22 mouse cellular contexts compared by ENCODE assay signal in genomic region chr3:128829371-128830160, GRCm38 (mm10).
DNase-seq lines count a peak whose midpoint lies in the region; ATAC-seq and TF ChIP-seq lines count a peak whose summit lies in the region.
"Had no signal": no experiment of that assay in that cellular context is flagged by ENCODE, and none has a peak within 500 bp of the region (broad histone marks: within the 10 kb centered on the region; RNA-seq: fewer than 3 reads in every experiment).

No protein-coding gene starts in this region.

- no peaks in the 10 kb centered on the region for H3K36me3 ChIP-seq in hindbrain, embryonic 11.5 days (ENCODE audit: control insufficient read depth, insufficient read depth, low read length)
- no peaks in the 10 kb centered on the region for H3K36me3 ChIP-seq in hindbrain, embryonic 13.5 days
- H3K36me3 ChIP-seq in C2C12 (ENCODE audit: control insufficient read depth, insufficient read depth), result no peaks in the 10 kb centered on the region
- no peaks in the 10 kb centered on the region for H3K36me3 ChIP-seq in neural tube, embryonic 13.5 days
- H3K36me3 ChIP-seq in midbrain, embryonic 10.5 days, result no peaks in the 10 kb centered on the region
- H3K36me3 ChIP-seq: forebrain, embryonic 12.5 days; heart, embryonic 15.5 days; liver, embryonic 13.5 days; midbrain, embryonic 15.5 days had no signal

- peak; percentile 46 for ATAC-seq in hindbrain, embryonic 11.5 days (ENCODE audit: low FRiP score)
- no peak for ATAC-seq in hindbrain, embryonic 13.5 days (ENCODE audit: low FRiP score)
- ATAC-seq in neural tube, embryonic 13.5 days (ENCODE audit: low read depth), result peak; percentile 59
- ATAC-seq: activated CD4-positive, CD25-positive, alpha-beta regulatory T cell, adult 4 months; hindbrain, postnatal 0 days; intestine, embryonic 16.5 days; midbrain, embryonic 15.5 days had no signal

- 36% methylated on average over 12 of the region's 12 CpGs for WGBS in hindbrain, embryonic 11.5 days
- WGBS in hindbrain, embryonic 13.5 days, result 32% methylated on average over 12 of the region's 12 CpGs
- 38% methylated on average over 12 of the region's 12 CpGs for WGBS in neural tube, embryonic 13.5 days
- WGBS in midbrain, embryonic 10.5 days, result 63% methylated on average over 12 of the region's 12 CpGs

- no peaks in the 10 kb centered on the region for H3K79me3 ChIP-seq in C2C12 (ENCODE audit: low read depth)

- no peak for TF ChIP-seq CTCF in C2C12 (IDR thresholded peaks at IDR 0.05; ENCODE audit: control insufficient read depth, insufficient read depth, insufficient read length)
- no peak for TF ChIP-seq CTCF in brain, embryonic 14.5 days (IDR thresholded peaks at IDR 0.05; ENCODE audit: borderline replicate concordance, extremely low read depth, insufficient read depth, insufficient read length)

- H3K27me3 ChIP-seq in hindbrain, embryonic 11.5 days (ENCODE audit: control insufficient read depth, insufficient read depth, low read length), result no peaks in the 10 kb centered on the region
- no peaks in the 10 kb centered on the region for H3K27me3 ChIP-seq in hindbrain, embryonic 13.5 days
- no peaks in the 10 kb centered on the region for H3K27me3 ChIP-seq in C2C12 (ENCODE audit: control insufficient read depth, insufficient read depth, insufficient read length)
- no peaks in the 10 kb centered on the region for H3K27me3 ChIP-seq in neural tube, embryonic 13.5 days
- no peaks in the 10 kb centered on the region for H3K27me3 ChIP-seq in midbrain, embryonic 10.5 days (ENCODE audit: low read depth, poor library complexity, severe bottlenecking)
- H3K27me3 ChIP-seq: heart, embryonic 15.5 days; liver, embryonic 13.5 days; megakaryocyte, embryonic 14.5 days; midbrain, embryonic 15.5 days had no signal

- peak; percentile 8 for DNase-seq in hindbrain, embryonic 11.5 days (ENCODE audit: low spot score)
- peak; percentile 33 for DNase-seq in brain, embryonic 14.5 days (ENCODE audit: low read depth)
- no peak for DNase-seq in lung, postnatal 10 days
- no peak for DNase-seq in midbrain, embryonic 10.5 days (ENCODE audit: low spot score)
- DNase-seq: adrenal gland, adult 8-10 months; cerebellum, adult 2 months; cerebellum, postnatal 25 days; heart, postnatal 36 days; liver, embryonic 13.5 days; lung, adult 2 months; lung, postnatal 36 days had no signal

- no peaks in the 10 kb centered on the region for H3K9me3 ChIP-seq in hindbrain, embryonic 11.5 days (ENCODE audit: control insufficient read depth, low read length)
- H3K9me3 ChIP-seq in hindbrain, embryonic 13.5 days, result no peaks in the 10 kb centered on the region
- no peaks in the 10 kb centered on the region for H3K9me3 ChIP-seq in neural tube, embryonic 13.5 days
- H3K9me3 ChIP-seq in midbrain, embryonic 10.5 days (replicated peaks), result no peaks in the 10 kb centered on the region
- H3K9me3 ChIP-seq: forebrain, embryonic 12.5 days; heart, embryonic 15.5 days; liver, embryonic 13.5 days; midbrain, embryonic 15.5 days had no signal

- no peaks in the 10 kb centered on the region for H3K4me1 ChIP-seq in hindbrain, embryonic 11.5 days (replicated peaks; ENCODE audit: control insufficient read depth, insufficient read depth, low read length)
- peaks cover 3% of the 10 kb centered on the region; the same call in 1 of the 2 replicates for H3K4me1 ChIP-seq in hindbrain, embryonic 13.5 days (replicated peaks)
- no peaks in the 10 kb centered on the region for H3K4me1 ChIP-seq in neural tube, embryonic 13.5 days (replicated peaks)
- peaks cover 10% of the 10 kb centered on the region; the same call in 1 of the 2 replicates for H3K4me1 ChIP-seq in midbrain, embryonic 10.5 days
- H3K4me1 ChIP-seq: forebrain, embryonic 12.5 days; heart, embryonic 15.5 days; liver, embryonic 13.5 days; megakaryocyte, embryonic 14.5 days; midbrain, embryonic 15.5 days had no signal

- no peak overlapping the region for H3K4me2 ChIP-seq in hindbrain, embryonic 11.5 days (replicated peaks; ENCODE audit: low read depth, low read length)
- H3K4me2 ChIP-seq in hindbrain, embryonic 13.5 days, result no peak overlapping the region
- no peak overlapping the region for H3K4me2 ChIP-seq in neural tube, embryonic 13.5 days
- H3K4me2 ChIP-seq: forebrain, embryonic 12.5 days; heart, embryonic 15.5 days; liver, embryonic 13.5 days; midbrain, embryonic 15.5 days had no signal

- no peak for TF ChIP-seq POLR2A in brain, embryonic 14.5 days (IDR thresholded peaks at IDR 0.05; ENCODE audit: borderline replicate concordance, extremely low read depth, insufficient read depth, insufficient read length, poor library complexity, severe bottlenecking)

- no peaks in the 10 kb centered on the region for H3K79me2 ChIP-seq in C2C12 (ENCODE audit: control insufficient read depth, insufficient read depth)

- H3K9ac ChIP-seq in hindbrain, embryonic 11.5 days (ENCODE audit: low read depth, low read length), result no peak overlapping the region
- no peak overlapping the region for H3K9ac ChIP-seq in hindbrain, embryonic 13.5 days
- no peak overlapping the region for H3K9ac ChIP-seq in neural tube, embryonic 13.5 days
- H3K9ac ChIP-seq: forebrain, embryonic 12.5 days; heart, embryonic 15.5 days; liver, embryonic 13.5 days; midbrain, embryonic 15.5 days had no signal

- H3K27ac ChIP-seq in hindbrain, embryonic 11.5 days (ENCODE audit: low read depth, low read length), result no peak overlapping the region
- no peak overlapping the region for H3K27ac ChIP-seq in hindbrain, embryonic 13.5 days
- H3K27ac ChIP-seq in neural tube, embryonic 13.5 days (replicated peaks), result no peak overlapping the region
- H3K27ac ChIP-seq in midbrain, embryonic 10.5 days (replicated peaks), result no peak overlapping the region
- H3K27ac ChIP-seq: forebrain, embryonic 12.5 days; heart, embryonic 15.5 days; hindbrain, postnatal 0 days; kidney, postnatal 0 days; liver, embryonic 13.5 days; midbrain, embryonic 15.5 days had no signal

- no peak overlapping the region for H3K4me3 ChIP-seq in hindbrain, embryonic 11.5 days (ENCODE audit: low read depth, low read length)
- no peak overlapping the region for H3K4me3 ChIP-seq in hindbrain, embryonic 13.5 days
- H3K4me3 ChIP-seq in C2C12 (ENCODE audit: insufficient read depth, poor library complexity, severe bottlenecking), result no peak overlapping the region
- H3K4me3 ChIP-seq in neural tube, embryonic 13.5 days, result no peak overlapping the region
- H3K4me3 ChIP-seq in midbrain, embryonic 10.5 days, result no peak overlapping the region
- H3K4me3 ChIP-seq: forebrain, embryonic 12.5 days; heart, embryonic 15.5 days; liver, embryonic 13.5 days; megakaryocyte, embryonic 14.5 days; midbrain, embryonic 15.5 days had no signal

- no peak overlapping the region for H3ac ChIP-seq in C2C12 (ENCODE audit: control insufficient read depth, insufficient read length, low read depth)

TF ChIP-seq in C2C12, 6 proteins besides CTCF, POLR2A, EP300 and RAD21:
- TF ChIP-seq MYOD1 (IDR thresholded peaks at IDR 0.05; ENCODE audit: control insufficient read depth, insufficient read length, low read depth) (peak; percentile 40), CEBPB (IDR thresholded peaks at IDR 0.05; ENCODE audit: low read depth) (no peak), MYOG (IDR thresholded peaks at IDR 0.05; ENCODE audit: control insufficient read depth, extremely low read depth, insufficient read length) (no peak), FOSL1 (IDR thresholded peaks at IDR 0.05; ENCODE audit: insufficient read depth, low read length, poor library complexity, severe bottlenecking) (no peak), USF1 (IDR thresholded peaks at IDR 0.05; ENCODE audit: low read depth) (no peak), MAX (IDR thresholded peaks at IDR 0.05) (no peak)

Comparison
In these comparisons a context has a peak if more than half of its experiments do, and no peak if none do; other contexts are left out.
1. DNase-seq: peak in hindbrain, embryonic 11.5 days (single experiment) and brain, embryonic 14.5 days (single experiment); none in lung, postnatal 10 days (single experiment) and midbrain, embryonic 10.5 days (single experiment).